Mouse (Mus musculus) adrenal gland, postnatal 4 days (tissue): ENCODE results near the gene Spam1. TPM values are rescaled to one million over a fixed set of nuclear protein-coding genes. Genes with fewer than 3 reads are reported as not detected.

ENCODE experiments used
- DNase-seq, 2 experiments: peaks; one replicate each; pipeline ENCODE4 v3.0.0; 2021 to 2022; ENCODE audit warnings: low spot score in 2 of 2, mixed read lengths in 2 of 2
- long read RNA-seq, 2 experiments: library from polyadenylated mRNA; stranded (forward); transcript quantifications; one replicate each; pipeline ENCODE4 v2.0.0; 2021
- total RNA-seq, 2 experiments: library from RNA; stranded (reverse); gene quantifications; 2 replicates each; pipeline ENCODE4 v1.2.3; 2021

Gene Spam1
- not detected for total RNA-seq
- long read RNA-seq, experiment 1 = 0 reads
- long read RNA-seq, experiment 2 = 0 reads

GRCm38 (mm10) chr6:24790888-24791287 is at the start of gene Spam1:
TSS of gene Spam1 (plus strand) at chr6:24791188.
- DNase-seq = no peak

GRCm38 (mm10) chr6:24748029-24748428 is 43.0 kb upstream of the Spam1 start, which contains the start of gene Hyal4:
TSS of gene Hyal4 (plus strand) at chr6:24748329.
- DNase-seq = no peak

- DNase-seq = no peak
These were observed 31.7 kb upstream of the Spam1 start for GRCm38 (mm10) chr6:24759281-24759680.

GRCm38 (mm10) chr6:24766261-24766660 is 24.7 kb upstream of the Spam1 start:
- DNase-seq = no peak

GRCm38 (mm10) chr6:24779182-24779581 is 11.8 kb upstream of the Spam1 start:
- DNase-seq = no peak

- no peak for DNase-seq
These were observed 31.1 kb downstream of the Spam1 start for GRCm38 (mm10) chr6:24822070-24822469.

Other genes with a start within 250 kb of the Spam1 start
- 1 to 10 TPM; 1.8 to 8.0 TPM for gene Lmod2, start 193.4 kb upstream of the Spam1 start, total RNA-seq
- 10 to 100 TPM; 58.2 to 67.7 TPM for gene Wasl, start 126.2 kb upstream of the Spam1 start, total RNA-seq
- not detected for gene Hyal6, start 57.9 kb upstream of the Spam1 start, total RNA-seq
- gene Hyal4, start 42.9 kb upstream of the Spam1 start, total RNA-seq = not detected
- not detected for gene Hyal5, start 66.8 kb downstream of the Spam1 start, total RNA-seq
- 1 to 10 TPM in 1 of 2 experiments, under 1 TPM in 1; 0.90 to 5.8 TPM for gene Tmem229a, start 165.1 kb downstream of the Spam1 start, total RNA-seq